Mouse (Mus musculus) megakaryocyte, embryonic 14.5 days (primary cell): ENCODE data around the gene Rps6ka5.

ENCODE experiments used
- FLI1 ChIP-seq: IDR thresholded peaks from 2 replicates; pipeline ENCODE4 v1.6.1; 2012; ENCODE audit warnings: low read length, inconsistent platforms, mixed read lengths
- GATA1 ChIP-seq: IDR thresholded peaks from 3 replicates; pipeline ENCODE4 v1.6.1; 2012; ENCODE audit warnings: mixed read lengths, low read length, inconsistent platforms, borderline replicate concordance

DNA sequence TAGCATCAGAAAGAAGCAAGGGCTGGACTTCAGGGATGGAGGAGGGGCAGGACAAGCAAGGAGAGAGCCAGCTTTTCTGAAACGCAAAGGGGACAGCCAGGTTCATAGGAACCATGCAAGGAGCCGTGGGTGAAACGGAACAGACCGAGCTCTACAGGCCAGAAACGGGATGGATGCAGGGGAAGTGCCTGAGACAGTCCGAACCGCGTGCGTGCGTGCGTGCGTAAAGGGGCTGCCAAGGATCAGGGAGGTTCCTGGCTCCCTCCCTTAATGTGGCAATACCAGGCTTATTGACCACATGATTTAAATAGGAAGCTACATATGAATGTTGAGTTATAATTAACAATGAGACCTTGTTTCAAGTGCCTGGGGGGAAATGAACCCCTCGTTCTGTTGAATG lies 227.3 kb downstream of the Rps6ka5 start:
- TF ChIP-seq GATA1 (no peak), FLI1 (no peak)
